Mouse (Mus musculus) midbrain, embryonic 11.5 days (tissue): Measurements from ENCODE around the gene Donson. TPM values are rescaled to one million over a fixed set of nuclear protein-coding genes. Genes with fewer than 3 reads are reported as not detected.

Experiments used
- ATAC-seq: fragments of 200-750 bp; cut with Nextera tagmentation; 2 replicates; pipeline ENCODE4 v1.8.0; 2017; ENCODE audit warnings: moderate TSS enrichment, moderate library complexity; ENCODE audit not compliant: low FRiP score
- DNase-seq: peaks from one replicate; pipeline ENCODE4 v3.0.0; 2015; ENCODE audit warnings: low spot score; ENCODE audit errors: missing footprints
- H3K27ac ChIP-seq: fragments of 300-500 bp; sonication (generic); 2 replicates; pipeline ENCODE4 v1.5.1; 2014; ENCODE audit warnings: low read depth, low read length
- H3K27me3 ChIP-seq: fragments of 300-500 bp; sonication (generic); 2 replicates; pipeline ENCODE4 v1.6.1; 2014; ENCODE audit warnings: mild to moderate bottlenecking, low read length, moderate library complexity, mixed read lengths; ENCODE audit not compliant: control insufficient read depth, insufficient read depth
- H3K36me3 ChIP-seq: fragments of 300-500 bp; sonication (generic); 2 replicates; pipeline ENCODE4 v1.6.1; 2014; ENCODE audit warnings: mild to moderate bottlenecking, low read length, moderate library complexity, mixed read lengths; ENCODE audit not compliant: control insufficient read depth, insufficient read depth
- H3K4me1 ChIP-seq: fragments of 300-500 bp; sonication (generic); 2 replicates; pipeline ENCODE4 v1.6.1; 2014; ENCODE audit warnings: low read length; ENCODE audit not compliant: control insufficient read depth, insufficient read depth
- H3K4me2 ChIP-seq: fragments of 300-500 bp; sonication (generic); 2 replicates; pipeline ENCODE4 v1.6.1; 2014; ENCODE audit warnings: mild to moderate bottlenecking, moderate library complexity
- H3K4me3 ChIP-seq: fragments of 300-500 bp; sonication (generic); 2 replicates; pipeline ENCODE4 v1.5.1; 2014; ENCODE audit warnings: low read depth, low read length
- H3K9ac ChIP-seq: fragments of 300-500 bp; sonication (generic); 2 replicates; pipeline ENCODE4 v1.6.1; 2014; ENCODE audit warnings: low read length
- H3K9me3 ChIP-seq: fragments of 300-500 bp; sonication (generic); 2 replicates; pipeline ENCODE4 v1.6.1; 2016; ENCODE audit warnings: low read length; ENCODE audit not compliant: control insufficient read depth
- WGBS: fragments of 180-500 bp; shearing (Covaris S2); extraction: QIAGEN DNeasy Blood & Tissue Kit; methylation state at CpG from one replicate; pipeline ENCODE4 v1.1.7; 2014; 5-methylcytosine and 5-hydroxymethylcytosine counted together
- polyA plus RNA-seq: library from polyadenylated mRNA; unstranded; fragments of >200 nt; fragmentation: Nextera tagmentation; extraction: Ambion mirVana; gene quantifications from 2 replicates; pipeline ENCODE4 v1.2.1, GENCODE M21; 2014

Gene Donson
- polyA plus RNA-seq, 1 experiment from 2014 or later: 38.0 TPM

GRCm38 (mm10) chr16:91674500-91674899 lies 14.1 kb downstream of the Donson start:
- WGBS: 87% methylated on average over 4 of the region's 4 CpGs

GRCm38 (mm10) chr16:91663795-91664194 lies 24.8 kb downstream of the Donson start:
- no peaks in the 10 kb centered on the region for H3K9me3 ChIP-seq
- H3K27ac ChIP-seq: no peak overlapping the region
- no peak overlapping the region for H3K4me2 ChIP-seq
- H3K27me3 ChIP-seq: no peaks in the 10 kb centered on the region
- DNase-seq: no peak
- no peak overlapping the region for H3K4me3 ChIP-seq
- H3K4me1 ChIP-seq: no peaks in the 10 kb centered on the region
- WGBS: 98% methylated on average over 3 of the region's 3 CpGs
- H3K9ac ChIP-seq: no peak overlapping the region
- no peak for ATAC-seq
- peaks cover 34% of the 10 kb centered on the region for H3K36me3 ChIP-seq

More at GRCm38 (mm10) chr16:91674500-91674899, 14.1 kb downstream of the Donson start:
- no peak overlapping the region for H3K27ac ChIP-seq
- H3K9ac ChIP-seq: no peak overlapping the region
- peaks cover 45% of the 10 kb centered on the region for H3K36me3 ChIP-seq
- DNase-seq (no peak), ATAC-seq (no peak)
- H3K4me3 ChIP-seq: no peak overlapping the region
- no peaks in the 10 kb centered on the region for H3K4me1 ChIP-seq
- no peaks in the 10 kb centered on the region for H3K9me3 ChIP-seq
- no peaks in the 10 kb centered on the region for H3K27me3 ChIP-seq
- H3K4me2 ChIP-seq: no peak overlapping the region

- no peak overlapping the region for H3K27ac ChIP-seq
- ATAC-seq (no peak), DNase-seq (no peak)
- H3K4me1 ChIP-seq: no peaks in the 10 kb centered on the region
- H3K9me3 ChIP-seq: no peaks in the 10 kb centered on the region
- H3K4me2 ChIP-seq: no peak overlapping the region
- H3K4me3 ChIP-seq: no peak overlapping the region
- H3K36me3 ChIP-seq: peaks cover 47% of the 10 kb centered on the region
- no peaks in the 10 kb centered on the region for H3K27me3 ChIP-seq
- WGBS: 96% methylated on average over 16 of the region's 16 CpGs
- no peak overlapping the region for H3K9ac ChIP-seq
Observed at GRCm38 (mm10) chr16:91662336-91662735, 26.2 kb downstream of the Donson start.

- peaks cover 56% of the 10 kb centered on the region for H3K36me3 ChIP-seq
- no peak overlapping the region for H3K27ac ChIP-seq
- DNase-seq (no peak), ATAC-seq (no peak)
- H3K9ac ChIP-seq: no peak overlapping the region
- H3K4me3 ChIP-seq: no peak overlapping the region
- H3K9me3 ChIP-seq: no peaks in the 10 kb centered on the region
- H3K27me3 ChIP-seq: no peaks in the 10 kb centered on the region
- 22% methylated on average over 1 of the region's 1 CpGs for WGBS
- H3K4me2 ChIP-seq: no peak overlapping the region
- no peaks in the 10 kb centered on the region for H3K4me1 ChIP-seq
Observed at GRCm38 (mm10) chr16:91661397-91661796, 27.2 kb downstream of the Donson start.

- no peak overlapping the region for H3K4me3 ChIP-seq
- no peak overlapping the region for H3K4me2 ChIP-seq
- H3K27ac ChIP-seq: no peak overlapping the region
- no peak overlapping the region for H3K9ac ChIP-seq
- ATAC-seq (no peak), DNase-seq (no peak)
- WGBS: 95% methylated on average over 20 of the region's 20 CpGs
- no peaks in the 10 kb centered on the region for H3K27me3 ChIP-seq
- H3K4me1 ChIP-seq: no peaks in the 10 kb centered on the region
- H3K9me3 ChIP-seq: no peaks in the 10 kb centered on the region
- peaks cover 64% of the 10 kb centered on the region for H3K36me3 ChIP-seq
Observed at GRCm38 (mm10) chr16:91659798-91660197, 28.8 kb downstream of the Donson start.

GRCm38 (mm10) chr16:91658471-91658870 lies 30.1 kb downstream of the Donson start:
- no peaks in the 10 kb centered on the region for H3K4me1 ChIP-seq
- H3K36me3 ChIP-seq: peaks cover 65% of the 10 kb centered on the region
- 94% methylated on average over 5 of the region's 5 CpGs for WGBS
- H3K9me3 ChIP-seq: no peaks in the 10 kb centered on the region
- DNase-seq: no peak
- H3K9ac ChIP-seq: no peak overlapping the region
- H3K27me3 ChIP-seq: no peaks in the 10 kb centered on the region
- H3K27ac ChIP-seq: no peak overlapping the region
- H3K4me2 ChIP-seq: no peak overlapping the region
- no peak overlapping the region for H3K4me3 ChIP-seq
- ATAC-seq: no peak

- H3K4me3 ChIP-seq: no peak overlapping the region
- no peak overlapping the region for H3K9ac ChIP-seq
- WGBS: 99% methylated on average over 17 of the region's 17 CpGs
- H3K27ac ChIP-seq: no peak overlapping the region
- peaks cover 63% of the 10 kb centered on the region for H3K36me3 ChIP-seq
- no peaks in the 10 kb centered on the region; the same call in 1 of the 2 replicates for H3K4me1 ChIP-seq
- DNase-seq (no peak), ATAC-seq (0 out of 2 replicates have a peak, but pooled peaks have one; percentile 52)
- no peaks in the 10 kb centered on the region for H3K27me3 ChIP-seq
- H3K4me2 ChIP-seq: no peak overlapping the region
- H3K9me3 ChIP-seq: no peaks in the 10 kb centered on the region
Observed at GRCm38 (mm10) chr16:91657285-91657684, 31.3 kb downstream of the Donson start.

GRCm38 (mm10) chr16:91655285-91655684 lies 33.3 kb downstream of the Donson start:
- H3K27ac ChIP-seq: no peak overlapping the region
- H3K9me3 ChIP-seq: no peaks in the 10 kb centered on the region
- no peak overlapping the region for H3K4me2 ChIP-seq
- DNase-seq: no peak
- no peaks in the 10 kb centered on the region; the same call in 1 of the 2 replicates for H3K4me1 ChIP-seq
- H3K27me3 ChIP-seq: no peaks in the 10 kb centered on the region
- WGBS: 96% methylated on average over 9 of the region's 9 CpGs
- H3K4me3 ChIP-seq: no peak overlapping the region
- H3K36me3 ChIP-seq: peaks cover 62% of the 10 kb centered on the region
- ATAC-seq: no peak
- no peak overlapping the region for H3K9ac ChIP-seq

- Histone ChIP-seq H3K9ac (no peak overlapping the region), H3K36me3 (peaks cover 37% of the 10 kb centered on the region), H3K4me3 (no peak overlapping the region), H3K4me1 (peaks cover 3% of the 10 kb centered on the region; the same call in 1 of the 2 replicates), H3K27ac (no peak overlapping the region), H3K27me3 (no peaks in the 10 kb centered on the region), H3K9me3 (no peaks in the 10 kb centered on the region), H3K4me2 (no peak overlapping the region)
- ATAC-seq (no peak), DNase-seq (no peak)
- WGBS: 87% methylated on average over 3 of the region's 3 CpGs
Observed at GRCm38 (mm10) chr16:91652191-91652590, 36.4 kb downstream of the Donson start.
